Mouse (Mus musculus) mesoderm, embryonic 11.5 days (tissue): ENCODE measurements around the gene Hspb9.
A peak's percentile ranks its signal among the peaks of the same experiment; 100 is the strongest.

Source experiments
- DNase-seq: peaks from one replicate; pipeline ENCODE4 v3.0.0-alpha.2; 2012; ENCODE audit warnings: low read depth, low spot score

Hspb9 gene

GRCm38 (mm10) chr11:100713735-100714533, at the start of gene Hspb9:
TSS of gene Hspb9 (plus strand) at chr11:100713850.
- peak; percentile 58 for DNase-seq

- no peak for DNase-seq
Measured at GRCm38 (mm10) chr11:100671049-100671448, 42.6 kb upstream of the Hspb9 start.

GRCm38 (mm10) chr11:100671956-100672355, 41.7 kb upstream of the Hspb9 start:
- no peak for DNase-seq

GRCm38 (mm10) chr11:100673169-100673568, 40.5 kb upstream of the Hspb9 start:
- DNase-seq = no peak

GRCm38 (mm10) chr11:100677810-100678209, 35.8 kb upstream of the Hspb9 start:
- no peak for DNase-seq

- no peak for DNase-seq
Measured at GRCm38 (mm10) chr11:100681826-100682225, 31.8 kb upstream of the Hspb9 start.

GRCm38 (mm10) chr11:100682526-100682925, 31.1 kb upstream of the Hspb9 start:
- DNase-seq = no peak

GRCm38 (mm10) chr11:100684084-100684483, 29.6 kb upstream of the Hspb9 start:
- no peak for DNase-seq

GRCm38 (mm10) chr11:100685371-100685770, 28.3 kb upstream of the Hspb9 start:
- no peak for DNase-seq

GRCm38 (mm10) chr11:100687265-100687664, 26.4 kb upstream of the Hspb9 start:
- no peak for DNase-seq

GRCm38 (mm10) chr11:100688443-100688842, 25.2 kb upstream of the Hspb9 start:
- DNase-seq = no peak

- no peak for DNase-seq
Measured at GRCm38 (mm10) chr11:100690389-100690788, 23.3 kb upstream of the Hspb9 start.

- DNase-seq = no peak
Measured at GRCm38 (mm10) chr11:100692164-100692616, 21.5 kb upstream of the Hspb9 start, which contains the start of gene Zfp385c. TSS of gene Zfp385c (minus strand) at chr11:100692455.

- DNase-seq = no peak
Measured at GRCm38 (mm10) chr11:100693154-100693553, 20.5 kb upstream of the Hspb9 start.

- DNase-seq = peak; percentile 80
Measured at GRCm38 (mm10) chr11:100694926-100695325, 18.7 kb upstream of the Hspb9 start.

- no peak for DNase-seq
Measured at GRCm38 (mm10) chr11:100697921-100698320, 15.7 kb upstream of the Hspb9 start.

GRCm38 (mm10) chr11:100700710-100701109, 12.9 kb upstream of the Hspb9 start:
- DNase-seq = no peak

GRCm38 (mm10) chr11:100701301-100701700, 12.3 kb upstream of the Hspb9 start:
- DNase-seq = no peak

- DNase-seq = peak; percentile 86
Measured at GRCm38 (mm10) chr11:100702081-100702851, 11.4 kb upstream of the Hspb9 start.

GRCm38 (mm10) chr11:100702906-100703305, 10.7 kb upstream of the Hspb9 start:
- no peak for DNase-seq

- no peak for DNase-seq
Measured at GRCm38 (mm10) chr11:100703366-100703765, 10.3 kb upstream of the Hspb9 start.

GRCm38 (mm10) chr11:100703851-100704531, 9.7 kb upstream of the Hspb9 start, which contains the start of gene Dhx58:
TSS of gene Dhx58 (minus strand) at chr11:100704271.
- DNase-seq = no peak
